30 mouse cellular contexts compared by ENCODE assay signal in genomic region chr14:8246878-8247277, GRCm38 (mm10). TPM values are rescaled to one million over a fixed set of nuclear protein-coding genes. Genes with fewer than 3 reads are reported as not detected.
"Had no signal": no experiment of that assay in that cellular context is flagged by ENCODE, and none has a peak within 500 bp of the region (broad histone marks: within the 10 kb centered on the region; RNA-seq: fewer than 3 reads in every experiment).

No protein-coding gene starts in this region.

- H3K4me3 ChIP-seq: gastrocnemius, adult 2 months; heart, adult 2 months; heart, embryonic 13.5 days; heart, embryonic 15.5 days; hindbrain, embryonic 10.5 days; hindbrain, embryonic 12.5 days; intestine, embryonic 15.5 days; layer of hippocampus, adult 2 months; left cerebral cortex, adult 2 months; limb, embryonic 10.5 days; limb, embryonic 12.5 days had no signal

- ATAC-seq: forebrain, embryonic 16.5 days; hindbrain, embryonic 16.5 days; inflammation-experienced regulatory T-cells, adult 6 months; intestine, embryonic 15.5 days; intestine, postnatal 0 days had no signal

- H3K4me2 ChIP-seq: heart, embryonic 11.5 days; heart, embryonic 13.5 days; heart, embryonic 15.5 days; hindbrain, embryonic 12.5 days; hindbrain, embryonic 14.5 days; intestine, embryonic 15.5 days; limb, embryonic 12.5 days had no signal

- H3K27ac ChIP-seq: gastrocnemius, adult 2 months; heart, adult 2 months; heart, embryonic 13.5 days; heart, embryonic 15.5 days; hindbrain, embryonic 10.5 days; hindbrain, embryonic 12.5 days; hindbrain, embryonic 14.5 days; intestine, embryonic 15.5 days; layer of hippocampus, adult 2 months; left cerebral cortex, adult 2 months; limb, embryonic 10.5 days; limb, embryonic 12.5 days had no signal

- H3K27me3 ChIP-seq: heart, embryonic 13.5 days; heart, embryonic 15.5 days; hindbrain, embryonic 12.5 days; intestine, embryonic 15.5 days; limb, embryonic 12.5 days had no signal

- H3K4me1 ChIP-seq: hindbrain, embryonic 12.5 days; limb, embryonic 12.5 days had no signal

- DNase-seq: gastrocnemius, adult 2 months; gastrocnemius, postnatal 10 days; gastrocnemius, postnatal 25 days; heart, adult 2 months; heart, postnatal 4 days; kidney, adult 18-20 months; kidney, adult 8-10 months; kidney, postnatal 10 days; kidney, postnatal 25 days; kidney, postnatal 4 days had no signal

- H3K9me3 ChIP-seq: heart, embryonic 13.5 days; heart, embryonic 15.5 days; hindbrain, embryonic 10.5 days; hindbrain, embryonic 12.5 days; intestine, embryonic 15.5 days; limb, embryonic 10.5 days; limb, embryonic 12.5 days had no signal

- H3K36me3 ChIP-seq: heart, embryonic 13.5 days; heart, embryonic 15.5 days; hindbrain, embryonic 10.5 days; hindbrain, embryonic 12.5 days; intestine, embryonic 15.5 days; limb, embryonic 10.5 days; limb, embryonic 12.5 days had no signal

- H3K9ac ChIP-seq: heart, embryonic 13.5 days; heart, embryonic 15.5 days; hindbrain, embryonic 12.5 days; hindbrain, embryonic 14.5 days; intestine, embryonic 15.5 days; limb, embryonic 12.5 days had no signal

RNA-seq across cellular contexts. Expression of gene Acox2, which starts 12.3 kb away (rescaled TPM):
- total RNA-seq: granulocyte monocyte progenitor cell, adult 5-6 weeks; heart, postnatal 4 days; layer of hippocampus, adult 2 months; left cerebral cortex, postnatal 14 days; left cerebral cortex, postnatal 36 days had no signal
- polyA plus RNA-seq: heart, embryonic 15.5 days; heart, postnatal 0 days; hindbrain, embryonic 10.5 days; hindbrain, embryonic 14.5 days; inflammation-experienced regulatory T-cells, adult 6 months; kidney, embryonic 14.5 days; limb, embryonic 12.5 days had no signal
